Mouse (Mus musculus) E14TG2a.4 (cell line): ENCODE data around the gene Ube2c.

Source experiments
- H3K27me3 ChIP-seq: 2 replicates; pipeline ENCODE4 v1.6.1; 2014; ENCODE audit warnings: low read length, control low read depth; ENCODE audit not compliant: insufficient read depth
- H3K36me3 ChIP-seq: 2 replicates; pipeline ENCODE4 v1.6.1; 2014; ENCODE audit warnings: low read length, control low read depth; ENCODE audit not compliant: insufficient read depth
- H3K4me1 ChIP-seq: replicated peaks from 2 replicates; pipeline ENCODE4 v1.6.1; 2014; ENCODE audit warnings: low read depth, low read length, control low read depth
- H3K4me3 ChIP-seq: replicated peaks from 2 replicates; pipeline ENCODE4 v1.5.1; 2014; ENCODE audit warnings: mild to moderate bottlenecking, low read length
- H3K9me3 ChIP-seq: 2 replicates; pipeline ENCODE4 v1.6.1; 2014; ENCODE audit warnings: low read length, control low read depth
- CTCF ChIP-seq: conservative IDR thresholded peaks from 2 replicates; pipeline ENCODE4 v1.5.1; 2014; ENCODE audit warnings: low read length
- NANOG ChIP-seq: IDR thresholded peaks from 2 replicates; pipeline ENCODE4 v1.6.1; 2014; ENCODE audit warnings: borderline replicate concordance, low read length, mixed read lengths
- POU5F1 ChIP-seq: IDR thresholded peaks from 2 replicates; pipeline ENCODE4 v1.6.1; 2014; ENCODE audit warnings: low read length, borderline replicate concordance

The Ube2c gene

GRCm38 (mm10) chr2:164827146-164827850 lies 57.6 kb downstream of the Ube2c start:
- no peak for TF ChIP-seq POU5F1
- TF ChIP-seq CTCF = no peak
- TF ChIP-seq NANOG = no peak
- Histone ChIP-seq H3K9me3 (no peaks in the 10 kb centered on the region), H3K36me3 (peaks cover 56% of the 10 kb centered on the region), H3K4me3 (peak overlapping the region; percentile 93), H3K4me1 (peaks cover 86% of the 10 kb centered on the region), H3K27me3 (no peaks in the 10 kb centered on the region)
